Mouse (Mus musculus) left cerebral cortex, postnatal 14 days (tissue): Measurements from ENCODE around the gene Stxbp1. TPM values are rescaled to one million over a fixed set of nuclear protein-coding genes. Genes with fewer than 3 reads are reported as not detected.
A peak's percentile ranks its signal among the peaks of the same experiment; 100 is the strongest.
"Not testable (repeated sequence)": the region's sequence is repeated elsewhere in the genome, so short reads cannot be mapped to it uniquely, and the experiment has no call there.

Experiments
- DNase-seq, 2 experiments: peaks; one replicate each; pipeline ENCODE4 v3.0.0; 2021 to 2022; ENCODE audit warnings: low spot score in 2 of 2, mixed read lengths in 1 of 2
- intact Hi-C: fragments of 180-260 bp; cut with DNase I; formaldehyde crosslinking; loops from one replicate; pipeline ENCODE4 v1.15.1; 2025
- total RNA-seq, 2 experiments: library from RNA; stranded (reverse); gene quantifications; 2 replicates each; pipeline ENCODE4 v1.2.3; 2021

Gene Stxbp1
- total RNA-seq, 2 experiments from 2014 or later = 1,032 to 1,038 TPM

GRCm38 (mm10) chr2:32875675-32876489, 28.8 kb upstream of the Stxbp1 start, which contains the start of gene Fam129b:
Gene Fam129b, plus strand, starts transcription at chr2:32876114.
- peak in 1 of 2 experiments; percentile 69 for DNase-seq
- intact Hi-C loops = loop anchor here (5.0 kb wide), 1 partner anchor 36 kb away; no protein-coding TSS in a partner anchor

GRCm38 (mm10) chr2:32874951-32875674, 28.1 kb upstream of the Stxbp1 start:
- no peak for DNase-seq
- intact Hi-C loops = loop anchor here (5.0 kb wide), 1 partner anchor 37 kb away; no protein-coding TSS in a partner anchor

- intact Hi-C loops = no loop called here
- DNase-seq = no peak
Measured at GRCm38 (mm10) chr2:32874070-32874469, 27.0 kb upstream of the Stxbp1 start.

GRCm38 (mm10) chr2:32870275-32871100, 23.4 kb upstream of the Stxbp1 start:
- no peak for DNase-seq
- intact Hi-C loops = no loop called here

- no peak for DNase-seq
- intact Hi-C loops = no loop called here
Measured at GRCm38 (mm10) chr2:32869721-32870274, 22.8 kb upstream of the Stxbp1 start.

GRCm38 (mm10) chr2:32867354-32867753, 20.3 kb upstream of the Stxbp1 start:
- intact Hi-C loops = no loop called here
- no peak for DNase-seq

GRCm38 (mm10) chr2:32864755-32865154, 17.7 kb upstream of the Stxbp1 start:
- peak in 1 of 2 experiments; percentile 35 for DNase-seq
- intact Hi-C loops = loop anchor here (2.0 kb wide), 2 partner anchors 48 to 64 kb away; no protein-coding TSS in a partner anchor

- intact Hi-C loops = no loop called here
Measured at GRCm38 (mm10) chr2:32863317-32863716, 16.3 kb upstream of the Stxbp1 start.

GRCm38 (mm10) chr2:32860799-32861198, 13.8 kb upstream of the Stxbp1 start:
- intact Hi-C loops = no loop called here
- DNase-seq = no peak

More at GRCm38 (mm10) chr2:32863317-32863716, 16.3 kb upstream of the Stxbp1 start:
- DNase-seq = no peak

- intact Hi-C loops = loop anchor here (10.0 kb wide), 1 partner anchor 155 kb away; the partner anchor contains the start of gene Fpgs
- no peak for DNase-seq
Measured at GRCm38 (mm10) chr2:32859622-32860012, 12.6 kb upstream of the Stxbp1 start.

- intact Hi-C loops = loop anchor here (10.0 kb wide), 1 partner anchor 154 kb away; the partner anchor contains the start of gene Fpgs
- DNase-seq = peak in 1 of 2 experiments; percentile 62
Measured at GRCm38 (mm10) chr2:32859010-32859621, 12.1 kb upstream of the Stxbp1 start.

GRCm38 (mm10) chr2:32857584-32857983, 10.5 kb upstream of the Stxbp1 start:
- intact Hi-C loops = loop anchor here (10.0 kb wide), 1 partner anchor 153 kb away; the partner anchor contains the start of gene Fpgs
- DNase-seq = peak; percentile 83 to 92

- intact Hi-C loops = loop anchor here (2.0 to 10.0 kb wide), 2 partner anchors 71 to 151 kb away; partner anchors contain the start of genes Cfap157 and Fpgs
- DNase-seq = peak in 1 of 2 experiments; percentile 25
Measured at GRCm38 (mm10) chr2:32855790-32856465, 8.9 kb upstream of the Stxbp1 start.

- intact Hi-C loops = loop anchor here (2.0 to 10.0 kb wide), 2 partner anchors 70 to 150 kb away; partner anchors contain the start of genes Cfap157 and Fpgs
- no peak for DNase-seq
Measured at GRCm38 (mm10) chr2:32855046-32855785, 8.2 kb upstream of the Stxbp1 start.

- DNase-seq = peak; percentile 92 to 93
- intact Hi-C loops = loop anchor here (2.0 to 10.0 kb wide), 3 partner anchors 37 to 149 kb away; partner anchors contain the start of genes Cfap157 and Fpgs
Measured at GRCm38 (mm10) chr2:32854206-32854605, 7.2 kb upstream of the Stxbp1 start.

GRCm38 (mm10) chr2:32853716-32854115, 6.7 kb upstream of the Stxbp1 start:
- DNase-seq = not testable (repeated sequence)
- intact Hi-C loops = loop anchor here (2.0 to 10.0 kb wide), 3 partner anchors 36 to 149 kb away; partner anchors contain the start of genes Cfap157 and Fpgs

- intact Hi-C loops = loop anchor here (5.0 to 10.0 kb wide), 2 partner anchors 35 to 147 kb away; partner anchors contain the start of gene Fpgs
- DNase-seq = peak; percentile 79 to 80
Measured at GRCm38 (mm10) chr2:32852156-32852555, 5.1 kb upstream of the Stxbp1 start.
